Mouse (Mus musculus) monocyte, adult 59 days (primary cell): ENCODE measurements around the gene Npy4r. TPM values are rescaled to one million over a fixed set of nuclear protein-coding genes. Genes with fewer than 3 reads are reported as not detected.

ENCODE experiments used
- total RNA-seq, 2 experiments: library from RNA; stranded (reverse); gene quantifications; one replicate each; pipeline ENCODE4 v1.2.4; 2023

Gene Npy4r
- total RNA-seq = not detected

GRCm38 (mm10) chr14:34152342-34152741 lies at the start of gene Npy4r:
Gene Npy4r (minus strand): TSS chr14:34152489.

GRCm38 (mm10) chr14:34201231-34202035 lies 49.1 kb upstream of the Npy4r start, which contains the start of gene Gprin2:
Gene Gprin2 (minus strand): TSS chr14:34201653.

GRCm38 (mm10) chr14:34102601-34103000 lies 49.7 kb downstream of the Npy4r start, which contains the start of gene A630023A22Rik:
Gene A630023A22Rik (minus strand): TSS chr14:34102754.

Other genes starting within 250 kb of the Npy4r start
- not detected for gene Gdf10, start 228.9 kb downstream of the Npy4r start, total RNA-seq
- not detected for gene Gdf2, start 211.4 kb downstream of the Npy4r start, total RNA-seq
- not detected for gene Rbp3, start 198.5 kb downstream of the Npy4r start, total RNA-seq
- gene Zfp488, start 173.7 kb downstream of the Npy4r start, total RNA-seq = under 1 TPM; 0.15 to 0.26 TPM
- not detected for gene Gm30083, start 137.3 kb downstream of the Npy4r start, total RNA-seq
- gene Gm5460, start 135.7 kb downstream of the Npy4r start, total RNA-seq = not detected
- gene Antxrl, start 99.8 kb downstream of the Npy4r start, total RNA-seq = not detected
- gene Anxa8, start 66.5 kb downstream of the Npy4r start, total RNA-seq = not detected
- gene A630023A22Rik, start 49.7 kb downstream of the Npy4r start, total RNA-seq = not detected
- not detected for gene Gprin2, start 49.2 kb upstream of the Npy4r start, total RNA-seq
- not detected for gene Syt15, start 67.1 kb upstream of the Npy4r start, total RNA-seq
- 10 to 100 TPM; 21.0 to 25.4 TPM for gene Shld2, start 158.0 kb upstream of the Npy4r start, total RNA-seq
- gene Glud1, start 158.2 kb upstream of the Npy4r start, total RNA-seq = 100 to 1,000 TPM; 450 to 465 TPM
- not detected for gene Fam25c, start 202.9 kb upstream of the Npy4r start, total RNA-seq
- not detected for gene Sncg, start 222.3 kb upstream of the Npy4r start, total RNA-seq
- gene Mmrn2, start 223.0 kb upstream of the Npy4r start, total RNA-seq = not detected